Mouse (Mus musculus) bone marrow, adult 2 months (tissue): ENCODE measurements around the gene Ndufs1. TPM values are rescaled to one million over a fixed set of nuclear protein-coding genes. Genes with fewer than 3 reads are reported as not detected.

Experiments used
- H3K27ac ChIP-seq: fragments of 200-500 bp; 2 replicates; pipeline ENCODE4 v1.5.1; 2012; ENCODE audit warnings: low read depth, mild to moderate bottlenecking, control low read depth, inconsistent platforms, low read length; ENCODE audit not compliant: control insufficient read depth, poor library complexity, insufficient read depth
- H3K4me1 ChIP-seq: fragments of 200-500 bp; 2 replicates; pipeline ENCODE4 v1.6.1; 2011; ENCODE audit warnings: low read length; ENCODE audit not compliant: control insufficient read depth, insufficient read depth
- H3K4me3 ChIP-seq: fragments of 200-500 bp; replicated peaks from 2 replicates; pipeline ENCODE3; 2011; ENCODE audit warnings: mild to moderate bottlenecking, low read depth, low read length, control low read depth; ENCODE audit not compliant: control insufficient read depth
- CTCF ChIP-seq: fragments of 200-500 bp; IDR thresholded peaks from 2 replicates; pipeline ENCODE4 v1.5.1; 2011; ENCODE audit warnings: low read length, control low read depth; ENCODE audit not compliant: control insufficient read depth, insufficient read depth
- POLR2A ChIP-seq: fragments of 200-500 bp; IDR thresholded peaks from 2 replicates; pipeline ENCODE4 v1.6.1; 2011; ENCODE audit warnings: low read depth, mild to moderate bottlenecking, control low read depth, low read length, borderline replicate concordance; ENCODE audit not compliant: control insufficient read depth
- WGBS: fragments of 180-500 bp; shearing (Covaris S2); methylation state at CpG from one replicate; pipeline ENCODE4 v1.1.7; 2018; 5-methylcytosine and 5-hydroxymethylcytosine counted together
- polyA plus RNA-seq: library from polyadenylated mRNA; stranded (reverse); fragments of >200 nt; gene quantifications from 2 replicates; pipeline ENCODE4 v1.2.4, GENCODE M21; 2011; ENCODE audit warnings: low replicate concordance; ENCODE audit not compliant: missing spikeins, insufficient read depth, insufficient read length

The Ndufs1 gene
- polyA plus RNA-seq: 39.8 and 47.0 TPM in 2 replicates

DNA sequence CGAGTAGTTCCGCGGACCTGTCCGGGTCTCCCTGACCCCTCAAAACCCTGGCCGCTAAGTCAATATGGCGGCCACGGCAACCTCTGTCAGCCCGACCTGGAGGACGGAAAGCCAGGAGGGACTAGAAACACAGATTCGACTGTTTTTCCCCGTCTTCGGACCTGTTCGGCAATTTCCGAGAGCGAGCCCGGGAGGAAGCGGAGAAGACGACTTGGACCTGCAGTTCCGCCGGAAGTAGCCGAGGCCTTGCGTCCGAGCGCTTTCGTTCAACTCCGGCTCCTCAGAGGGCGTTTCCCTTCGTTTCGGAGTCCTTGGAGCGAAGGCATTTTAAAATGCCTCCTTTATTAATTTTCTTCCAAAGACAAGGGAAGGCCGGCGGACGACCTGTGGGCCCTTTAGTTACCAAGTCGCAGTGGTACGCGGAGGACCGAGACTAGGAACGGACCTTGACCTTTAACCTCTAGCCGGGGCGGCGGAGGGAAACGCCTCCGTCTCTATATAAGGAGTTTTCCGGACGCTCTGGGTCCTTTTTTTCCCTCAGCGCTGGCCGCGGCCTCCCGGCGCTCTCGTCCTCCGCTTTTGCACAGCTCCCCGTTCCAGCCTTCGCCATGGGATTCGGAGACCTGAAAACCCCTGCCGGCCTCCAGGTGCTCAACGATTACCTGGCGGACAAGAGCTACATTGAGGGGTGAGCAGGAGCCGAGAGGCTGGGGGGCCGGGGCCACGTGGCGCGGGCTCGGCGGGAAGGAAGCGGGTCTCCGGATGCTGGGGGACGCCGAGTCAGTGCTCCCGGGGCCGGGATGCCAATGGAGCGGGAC lies at the start of gene Ndufs1, which contains the start of gene Eef1b2:
Gene Ndufs1, minus strand, starts transcription at position 230 of the 818 bp plus-strand sequence.
Gene Eef1b2, plus strand, starts transcription at position 222 of the 818 bp plus-strand sequence.
- under 1% methylated on average over 72 of the region's 72 CpGs for WGBS
- H3K4me3 ChIP-seq: peak within 1 kb of the TSS; percentile 85
- H3K27ac ChIP-seq: peak within 1 kb of the TSS; percentile 92
- TF ChIP-seq CTCF (no peak), POLR2A (peak; percentile 69; the same call in 1 of the 2 replicates)
- H3K4me1 ChIP-seq: peaks cover 2% of the 10 kb centered on the region

DNA sequence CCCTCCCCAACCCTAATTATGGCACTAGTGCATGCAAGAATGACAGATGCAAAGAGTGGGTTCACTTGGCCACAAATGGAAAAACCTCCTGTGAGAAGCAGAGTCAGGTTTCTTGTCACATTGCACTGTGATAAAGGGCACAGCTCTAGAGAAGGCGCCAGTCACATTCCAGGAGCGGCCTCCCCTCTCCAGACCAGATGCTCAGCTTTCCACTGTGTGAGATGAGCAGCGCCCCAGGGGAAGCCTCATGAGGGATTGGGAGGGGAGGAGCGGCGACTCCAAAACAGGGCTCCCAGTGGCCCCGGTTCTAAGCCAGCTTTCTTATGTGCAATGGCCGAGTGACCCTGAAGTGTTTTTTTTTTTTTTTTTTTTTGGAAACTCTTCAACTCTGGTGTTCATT lies 49.3 kb upstream of the Ndufs1 start:
- TF ChIP-seq POLR2A (no peak), CTCF (no peak)
- no peaks in the 10 kb centered on the region for H3K4me1 ChIP-seq
- H3K27ac ChIP-seq: no peak overlapping the region
- H3K4me3 ChIP-seq: no peak overlapping the region
- WGBS: 39% methylated on average over 7 of the region's 7 CpGs

DNA sequence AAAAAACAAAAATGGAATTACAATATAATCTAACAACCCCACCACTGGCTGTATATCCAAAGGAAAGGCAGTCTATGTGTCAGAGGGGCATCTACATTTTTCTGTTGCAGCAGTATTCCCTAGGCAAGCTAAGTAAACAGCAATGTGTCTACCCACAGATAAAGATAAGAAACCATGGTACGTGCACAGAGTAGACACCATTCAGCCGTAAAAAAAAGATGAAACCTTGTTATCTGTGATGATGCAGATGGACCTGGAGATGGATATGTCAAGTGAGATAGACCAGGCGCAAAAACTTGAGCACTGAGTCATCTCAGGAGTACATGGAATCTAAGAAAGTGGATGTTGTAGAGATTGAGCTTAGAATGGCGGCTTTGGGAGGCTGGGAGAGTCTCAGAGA lies 48.4 kb upstream of the Ndufs1 start:
- TF ChIP-seq CTCF (no peak), POLR2A (no peak)
- 64% methylated on average over 4 of the region's 4 CpGs for WGBS
- no peak overlapping the region for H3K4me3 ChIP-seq
- H3K4me1 ChIP-seq: no peaks in the 10 kb centered on the region
- H3K27ac ChIP-seq: no peak overlapping the region

DNA sequence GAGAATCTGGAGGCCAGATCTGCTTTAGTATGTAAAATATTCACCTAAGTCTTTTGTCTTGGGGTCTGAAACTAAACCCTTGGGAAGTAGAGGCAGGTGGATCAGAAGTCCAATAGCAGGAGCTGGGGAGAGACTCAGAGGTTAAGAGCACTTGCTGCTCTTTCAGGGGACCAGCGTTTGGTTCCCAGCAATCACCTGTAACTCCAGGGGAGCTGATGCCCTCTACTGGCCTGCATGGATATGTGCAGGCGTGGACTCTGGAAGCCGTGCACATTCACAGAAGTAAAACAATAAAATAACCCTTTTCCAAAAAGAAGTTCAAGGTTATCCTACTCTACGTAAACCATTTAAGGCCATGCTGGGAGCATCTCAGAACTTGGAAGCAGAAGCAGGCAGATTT lies 42.6 kb upstream of the Ndufs1 start:
- H3K4me1 ChIP-seq: no peaks in the 10 kb centered on the region
- no peak overlapping the region for H3K27ac ChIP-seq
- H3K4me3 ChIP-seq: no peak overlapping the region
- no peak for TF ChIP-seq CTCF
- TF ChIP-seq POLR2A: no peak
- 84% methylated on average over 4 of the region's 4 CpGs for WGBS

DNA sequence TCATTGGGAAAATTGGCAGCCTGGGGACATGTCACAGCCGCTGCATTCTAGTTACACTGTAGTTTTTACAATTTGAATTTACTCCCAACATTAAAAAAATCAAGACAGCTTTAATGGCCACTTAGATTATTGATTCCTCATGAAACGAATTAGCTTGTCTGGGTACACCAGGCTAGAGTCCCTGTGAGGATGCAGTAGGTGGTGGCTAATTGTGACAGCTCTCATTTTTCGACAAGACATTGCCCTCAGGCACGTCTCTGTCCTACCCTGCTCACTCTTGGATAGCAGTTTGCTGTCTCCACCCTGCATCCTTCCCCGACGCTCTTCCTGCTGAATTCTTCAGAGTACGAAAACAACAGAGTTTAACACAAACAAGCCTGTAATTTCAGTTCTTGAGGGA lies 38.0 kb upstream of the Ndufs1 start:
- no peaks in the 10 kb centered on the region for H3K4me1 ChIP-seq
- 53% methylated on average over 7 of the region's 7 CpGs for WGBS
- TF ChIP-seq CTCF (no peak), POLR2A (no peak)
- no peak overlapping the region for H3K27ac ChIP-seq
- H3K4me3 ChIP-seq: no peak overlapping the region

DNA sequence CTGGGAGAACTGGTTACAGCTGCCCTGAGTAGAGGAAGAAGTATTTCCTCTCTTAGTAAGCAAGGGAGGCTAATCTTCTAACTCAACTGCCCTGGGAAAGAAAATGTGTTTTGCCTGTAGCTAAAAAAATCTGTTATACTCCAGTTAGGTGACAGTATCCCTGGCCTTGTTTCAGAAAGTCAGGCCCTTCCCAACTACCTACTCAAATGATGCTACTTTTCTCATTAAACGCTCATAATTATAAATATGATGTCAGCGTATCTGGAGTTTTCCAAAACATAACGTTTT lies 37.6 kb upstream of the Ndufs1 start, which contains the start of gene Gpr1:
Gene Gpr1, minus strand, starts transcription at position 273 of the 288 bp plus-strand sequence.
- H3K27ac ChIP-seq: no peak within 1 kb of the TSS
- H3K4me1 ChIP-seq: no peaks in the 10 kb centered on the region
- H3K4me3 ChIP-seq: no peak within 1 kb of the TSS
- 45% methylated on average over 3 of the region's 3 CpGs for WGBS
- TF ChIP-seq POLR2A: no peak
- no peak for TF ChIP-seq CTCF

DNA sequence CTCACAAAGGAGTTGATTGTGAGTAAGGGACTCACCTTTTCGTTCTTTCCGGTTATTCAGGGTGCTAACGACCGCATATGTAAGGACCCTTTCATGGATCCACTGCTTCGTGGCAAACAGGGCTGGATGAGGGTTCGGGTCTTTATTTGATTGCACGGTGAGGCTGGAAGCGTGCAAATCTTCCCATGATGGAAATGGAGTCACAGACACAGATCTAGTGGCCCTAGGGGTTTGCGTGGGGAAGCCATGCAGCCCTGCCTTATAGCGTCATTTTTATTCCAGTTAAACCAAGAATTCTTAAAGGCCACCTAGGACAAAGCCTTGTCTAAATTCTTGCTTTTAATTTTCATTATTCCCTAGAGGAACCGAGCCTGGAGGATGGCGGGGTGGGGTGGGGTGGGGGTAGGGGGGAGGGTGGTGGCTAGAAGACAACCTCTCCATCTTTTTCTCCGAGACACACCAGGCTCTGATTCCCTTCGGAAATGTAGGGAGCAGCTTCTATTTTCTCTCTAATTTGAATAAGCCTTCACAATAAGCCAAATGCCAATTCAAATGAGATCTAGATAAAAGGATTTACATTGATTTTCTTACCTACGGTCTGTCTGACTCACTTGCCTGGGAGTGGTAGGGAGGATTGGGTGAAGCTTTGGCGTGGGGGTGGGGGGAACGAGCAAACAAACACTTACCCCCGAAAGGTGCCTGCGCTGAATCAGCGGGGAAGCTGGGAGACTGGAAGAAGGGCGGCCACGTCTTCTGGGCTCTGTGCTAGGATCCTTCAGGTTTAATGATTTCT lies 37.0 kb upstream of the Ndufs1 start:
- TF ChIP-seq CTCF (no peak), POLR2A (no peak)
- H3K27ac ChIP-seq: no peak overlapping the region
- H3K4me3 ChIP-seq: no peak overlapping the region
- no peaks in the 10 kb centered on the region for H3K4me1 ChIP-seq
- 35% methylated on average over 22 of the region's 22 CpGs for WGBS

DNA sequence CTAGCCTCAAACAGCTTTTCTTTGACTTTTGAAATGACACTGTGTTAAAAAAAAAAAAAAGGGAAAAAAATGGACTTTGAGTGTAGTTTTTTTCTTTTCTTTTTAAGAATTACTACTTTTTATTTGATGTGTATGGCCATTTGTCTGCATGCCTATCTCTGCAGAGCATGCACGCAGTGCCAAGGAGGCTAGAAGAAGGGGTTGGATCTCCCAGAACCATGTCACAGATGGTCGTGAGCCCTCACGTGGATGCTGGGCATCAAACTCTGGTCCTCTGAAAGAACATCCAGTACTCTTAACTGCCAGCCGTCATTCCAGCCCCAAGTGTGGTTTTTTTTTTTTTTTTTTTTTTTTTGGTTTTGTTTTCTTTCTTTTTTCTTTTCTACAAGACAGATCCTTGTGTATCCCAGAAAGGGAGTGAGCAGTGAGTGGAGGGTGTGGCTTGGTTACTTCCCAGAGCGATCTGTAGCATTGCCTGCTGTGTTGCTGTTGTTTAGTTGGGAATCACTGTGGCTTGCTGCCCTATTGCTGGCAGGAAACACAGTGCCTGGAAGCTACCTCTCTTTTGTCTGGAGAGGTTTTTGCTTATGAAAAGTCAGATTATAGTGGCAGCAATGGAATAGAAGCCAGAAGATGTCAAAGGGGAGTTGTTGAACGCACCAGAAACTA lies 33.4 kb upstream of the Ndufs1 start:
- TF ChIP-seq POLR2A (no peak), CTCF (no peak)
- Histone ChIP-seq H3K4me3 (no peak overlapping the region), H3K27ac (no peak overlapping the region), H3K4me1 (no peaks in the 10 kb centered on the region)
- WGBS: 58% methylated on average over 6 of the region's 6 CpGs

DNA sequence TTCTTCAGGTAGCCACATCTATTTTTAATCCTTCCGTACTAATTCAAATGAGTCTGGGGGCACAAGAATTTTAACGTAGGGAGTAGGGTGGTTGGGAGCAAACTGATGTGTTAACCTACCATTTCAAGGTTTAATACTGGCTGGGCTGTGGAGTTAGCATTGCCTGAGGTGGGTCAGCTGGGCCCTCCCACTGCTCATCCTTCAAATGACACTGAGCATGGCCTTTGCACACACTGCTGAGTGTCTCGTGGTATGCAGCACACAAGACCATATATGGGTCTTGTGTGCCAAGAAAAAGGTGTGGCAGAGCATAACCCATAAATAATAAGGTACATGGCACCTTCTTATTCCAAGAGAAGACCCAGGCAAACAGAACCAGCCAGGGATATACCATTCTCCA lies 31.0 kb upstream of the Ndufs1 start:
- Histone ChIP-seq H3K4me1 (no peaks in the 10 kb centered on the region), H3K27ac (no peak overlapping the region), H3K4me3 (no peak overlapping the region)
- WGBS: 74% methylated on average over 3 of the region's 3 CpGs
- no peak for TF ChIP-seq POLR2A
- TF ChIP-seq CTCF: no peak
